8 mouse cellular contexts compared by ENCODE assay signal in the genomic region with DNA sequence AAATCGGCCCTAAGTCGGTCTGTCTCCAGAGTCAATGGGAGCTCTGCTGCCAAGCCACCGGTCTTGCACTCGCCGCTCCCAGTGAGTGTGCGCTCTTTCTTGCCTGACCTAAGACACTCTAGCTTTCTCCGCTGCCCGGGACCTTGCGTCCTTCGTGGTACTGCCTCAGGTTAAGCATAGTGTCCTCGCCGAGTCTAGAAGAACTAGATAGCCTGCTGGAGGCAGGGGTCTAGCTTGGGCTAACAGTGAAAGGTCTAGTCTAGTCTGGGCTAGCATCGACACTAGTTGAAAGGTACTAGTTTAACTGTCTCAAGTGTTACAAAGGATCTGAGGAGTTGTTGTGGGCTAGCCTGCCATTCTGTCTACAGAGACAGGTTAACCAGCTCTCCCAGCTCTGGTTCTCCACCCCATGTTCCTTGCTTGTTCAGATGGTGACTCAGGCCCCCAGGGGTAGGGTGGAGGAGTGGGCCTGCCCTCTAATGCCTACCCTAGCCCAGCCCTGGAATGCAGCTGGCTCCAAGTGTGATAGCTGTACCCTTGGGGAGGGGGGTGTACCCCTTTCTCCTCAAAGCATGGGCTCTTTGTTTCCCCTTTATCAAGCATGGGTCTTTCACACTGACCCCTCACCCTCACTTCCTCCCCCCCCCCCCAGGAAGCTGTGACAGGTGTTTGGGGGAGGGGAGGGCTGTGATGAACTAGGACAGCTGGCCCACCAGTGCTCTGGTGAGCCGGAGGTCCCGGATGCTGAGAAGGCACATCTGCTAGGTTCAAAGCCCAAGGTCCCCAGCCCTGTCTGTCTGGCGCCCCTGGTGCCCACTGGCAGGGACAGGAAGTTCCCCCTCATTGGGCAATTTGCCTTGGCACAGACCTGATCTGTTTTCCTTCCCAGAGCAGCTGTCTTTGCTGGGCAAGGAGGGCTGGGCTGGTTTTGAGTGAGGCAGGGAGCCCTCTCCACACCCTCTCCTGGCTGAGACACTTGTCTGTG. TPM values are rescaled to one million over a fixed set of nuclear protein-coding genes. Genes with fewer than 3 reads are reported as not detected.
DNase-seq lines count a peak whose midpoint lies in the region; ATAC-seq and TF ChIP-seq lines count a peak whose summit lies in the region.

A gene (minus strand): TSS at position 934 of the 985 bp plus-strand sequence.

- peak; percentile 37 to 41 for DNase-seq in left cerebral cortex, adult 18-20 months (ENCODE audit: low spot score in 2 of 2)
- DNase-seq in left cerebral cortex, adult 11 months (ENCODE audit: low spot score), result no peak
- DNase-seq in heart, adult 11 months, result peak; percentile 98
- DNase-seq in kidney, adult 18-20 months, result peak; percentile 65

- peaks cover 5% of the 10 kb centered on the region; the same call in 1 of the 2 replicates for H3K4me1 ChIP-seq in cortical plate, adult 2 months (ENCODE audit: control insufficient read depth, insufficient read depth, low read length)
- H3K4me1 ChIP-seq in limb, embryonic 15.5 days, result peaks cover 56% of the 10 kb centered on the region
- peaks cover 43% of the 10 kb centered on the region for H3K4me1 ChIP-seq in midbrain, embryonic 15.5 days
- peaks cover 27% of the 10 kb centered on the region for H3K4me1 ChIP-seq in testis, adult 2 months (ENCODE audit: control insufficient read depth, insufficient read depth, low read length)

- H3K27ac ChIP-seq in cortical plate, adult 2 months (ENCODE audit: insufficient read depth, low read length), result no peak within 1 kb of the TSS
- H3K27ac ChIP-seq in limb, embryonic 15.5 days, result peak within 1 kb of the TSS; percentile 89
- peak within 1 kb of the TSS; percentile 93 for H3K27ac ChIP-seq in midbrain, embryonic 15.5 days
- H3K27ac ChIP-seq in testis, adult 2 months (ENCODE audit: control insufficient read depth, insufficient read depth, low read depth, low read length), result peak within 1 kb of the TSS; percentile 77

- ATAC-seq in limb, embryonic 15.5 days (ENCODE audit: insufficient number of reproducible peaks, low FRiP score, low TSS enrichment, low read depth), result no peak
- ATAC-seq in midbrain, embryonic 15.5 days (replicated peaks), result no peak

- H3K9me3 ChIP-seq in limb, embryonic 15.5 days, result no peaks in the 10 kb centered on the region
- H3K9me3 ChIP-seq in midbrain, embryonic 15.5 days, result no peaks in the 10 kb centered on the region

- WGBS in limb, embryonic 15.5 days, result under 1% methylated on average over 16 of the region's 16 CpGs
- under 1% methylated on average over 16 of the region's 16 CpGs for WGBS in midbrain, embryonic 15.5 days

- H3K36me3 ChIP-seq in limb, embryonic 15.5 days, result peaks cover 14% of the 10 kb centered on the region
- H3K36me3 ChIP-seq in midbrain, embryonic 15.5 days (replicated peaks), result peaks cover 12% of the 10 kb centered on the region
- H3K36me3 ChIP-seq in testis, adult 2 months (ENCODE audit: control insufficient read depth, insufficient read depth, low read length), result no peaks in the 10 kb centered on the region

- 0 out of 2 replicates have a peak, but pooled peaks have one; percentile 5 for TF ChIP-seq POLR2A in cortical plate, adult 2 months (IDR thresholded peaks at IDR 0.05; ENCODE audit: extremely low read depth, insufficient read depth, low read length)
- no peak; the same call in 1 of the 2 replicates for TF ChIP-seq POLR2A in testis, adult 2 months (IDR thresholded peaks at IDR 0.05; ENCODE audit: control insufficient read depth, low read depth, low read length)

- peak within 1 kb of the TSS; percentile 48 for H3K4me3 ChIP-seq in cortical plate, adult 2 months (ENCODE audit: insufficient read depth, low read length)
- peak within 1 kb of the TSS; percentile 68 for H3K4me3 ChIP-seq in limb, embryonic 15.5 days
- H3K4me3 ChIP-seq in midbrain, embryonic 15.5 days, result peak within 1 kb of the TSS; percentile 76
- H3K4me3 ChIP-seq in testis, adult 2 months (ENCODE audit: control insufficient read depth, low read depth, low read length), result peak within 1 kb of the TSS; percentile 91

- H3K9ac ChIP-seq in limb, embryonic 15.5 days, result peak within 1 kb of the TSS; percentile 67
- peak within 1 kb of the TSS; percentile 75 for H3K9ac ChIP-seq in midbrain, embryonic 15.5 days

- TF ChIP-seq CTCF in cortical plate, adult 2 months (IDR thresholded peaks at IDR 0.05; ENCODE audit: extremely low read depth, insufficient read depth, low read length), result no peak
- no peak for TF ChIP-seq CTCF in testis, adult 2 months (IDR thresholded peaks at IDR 0.05; ENCODE audit: control insufficient read depth, insufficient read depth, insufficient replicate concordance, low read depth, low read length)

- peak within 1 kb of the TSS; percentile 82 for H3K4me2 ChIP-seq in limb, embryonic 15.5 days
- peak within 1 kb of the TSS; percentile 80 for H3K4me2 ChIP-seq in midbrain, embryonic 15.5 days

- H3K27me3 ChIP-seq in limb, embryonic 15.5 days, result no peaks in the 10 kb centered on the region
- peaks cover under 1% of the 10 kb centered on the region for H3K27me3 ChIP-seq in midbrain, embryonic 15.5 days (replicated peaks)
- H3K27me3 ChIP-seq in testis, adult 2 months (ENCODE audit: control insufficient read depth, insufficient read depth, low read length), result no peaks in the 10 kb centered on the region

RNA-seq across cellular contexts. Expression of the gene that starts here (rescaled TPM):
- total RNA-seq in left cerebral cortex, adult 18-20 months (2021), result 10 to 100 TPM; 14.2 to 14.6 TPM
- 17.4 and 18.4 TPM in 2 replicates for polyA plus RNA-seq in cortical plate, adult 2 months (2012; rRNA removed)
- 48.4 and 50.5 TPM in 2 replicates for polyA plus RNA-seq in limb, embryonic 15.5 days (2015; fragmentation: Nextera tagmentation; extraction: Ambion mirVana)
- polyA plus RNA-seq in midbrain, embryonic 15.5 days (2015; fragmentation: Nextera tagmentation; extraction: Ambion mirVana), result 11.3 TPM in 2 replicates
- 13.9 and 14.6 TPM in 2 replicates for polyA plus RNA-seq in testis, adult 2 months (2012; rRNA removed)
